Mouse (Mus musculus): ENCODE measurements around the gene Cd81. TPM values are rescaled to one million over a fixed set of nuclear protein-coding genes. Genes with fewer than 3 reads are reported as not detected.

The Cd81 gene
- polyA plus RNA-seq, 1 experiment from 2014 or later: 276 TPM

- Histone ChIP-seq H3K27ac (ENCODE audit: low read depth, low read length) (no peak overlapping the region), H3K36me3 (ENCODE audit: control insufficient read depth, insufficient read depth, low read length) (no peaks in the 10 kb centered on the region), H3K4me2 (no peak overlapping the region), H3K4me1 (ENCODE audit: control insufficient read depth, insufficient read depth, low read length) (no peaks in the 10 kb centered on the region), H3K27me3 (ENCODE audit: control insufficient read depth, insufficient read depth, low read length) (no peaks in the 10 kb centered on the region), H3K9ac (ENCODE audit: low read length) (no peak overlapping the region), H3K4me3 (ENCODE audit: low read depth, low read length) (no peak overlapping the region), H3K9me3 (ENCODE audit: control insufficient read depth, low read length) (no peaks in the 10 kb centered on the region)
- 90% methylated on average over 4 of the region's 4 CpGs for WGBS
- DNase-seq (ENCODE audit: low spot score, missing footprints) (peak; percentile 8), ATAC-seq (ENCODE audit: low FRiP score) (no peak)
Observed at GRCm38 (mm10) chr7:143033581-143033980, 19.0 kb upstream of the Cd81 start.

GRCm38 (mm10) chr7:143034112-143034511, 18.4 kb upstream of the Cd81 start:
- H3K27ac ChIP-seq (ENCODE audit: low read depth, low read length): no peak overlapping the region
- no peak overlapping the region for H3K9ac ChIP-seq (ENCODE audit: low read length)
- H3K4me3 ChIP-seq (ENCODE audit: low read depth, low read length): no peak overlapping the region
- 95% methylated on average over 2 of the region's 2 CpGs for WGBS
- H3K27me3 ChIP-seq (ENCODE audit: control insufficient read depth, insufficient read depth, low read length): no peaks in the 10 kb centered on the region
- H3K9me3 ChIP-seq (ENCODE audit: control insufficient read depth, low read length): no peaks in the 10 kb centered on the region
- H3K4me2 ChIP-seq: no peak overlapping the region
- H3K4me1 ChIP-seq (ENCODE audit: control insufficient read depth, insufficient read depth, low read length): no peaks in the 10 kb centered on the region
- H3K36me3 ChIP-seq (ENCODE audit: control insufficient read depth, insufficient read depth, low read length): no peaks in the 10 kb centered on the region
- no peak for ATAC-seq (ENCODE audit: low FRiP score)
- DNase-seq (ENCODE audit: low spot score, missing footprints): no peak

GRCm38 (mm10) chr7:143034519-143035450, 17.8 kb upstream of the Cd81 start:
- H3K27me3 ChIP-seq (ENCODE audit: control insufficient read depth, insufficient read depth, low read length): no peaks in the 10 kb centered on the region
- H3K4me3 ChIP-seq (ENCODE audit: low read depth, low read length): no peak overlapping the region
- DNase-seq (ENCODE audit: low spot score, missing footprints) (peak; percentile 10), ATAC-seq (ENCODE audit: low FRiP score) (no peak)
- WGBS: 88% methylated on average over 8 of the region's 8 CpGs
- H3K36me3 ChIP-seq (ENCODE audit: control insufficient read depth, insufficient read depth, low read length): no peaks in the 10 kb centered on the region
- no peak overlapping the region for H3K9ac ChIP-seq (ENCODE audit: low read length)
- no peak overlapping the region for H3K4me2 ChIP-seq
- H3K9me3 ChIP-seq (ENCODE audit: control insufficient read depth, low read length): no peaks in the 10 kb centered on the region
- no peaks in the 10 kb centered on the region for H3K4me1 ChIP-seq (ENCODE audit: control insufficient read depth, insufficient read depth, low read length)
- no peak overlapping the region for H3K27ac ChIP-seq (ENCODE audit: low read depth, low read length)

GRCm38 (mm10) chr7:143036787-143037186, 15.8 kb upstream of the Cd81 start:
- DNase-seq (ENCODE audit: low spot score, missing footprints): no peak
- Histone ChIP-seq H3K4me1 (ENCODE audit: control insufficient read depth, insufficient read depth, low read length) (no peaks in the 10 kb centered on the region), H3K4me3 (ENCODE audit: low read depth, low read length) (no peak overlapping the region), H3K27ac (ENCODE audit: low read depth, low read length) (no peak overlapping the region), H3K27me3 (ENCODE audit: control insufficient read depth, insufficient read depth, low read length) (no peaks in the 10 kb centered on the region), H3K9me3 (ENCODE audit: control insufficient read depth, low read length) (no peaks in the 10 kb centered on the region), H3K9ac (ENCODE audit: low read length) (no peak overlapping the region), H3K4me2 (no peak overlapping the region), H3K36me3 (ENCODE audit: control insufficient read depth, insufficient read depth, low read length) (no peaks in the 10 kb centered on the region)
- 71% methylated on average over 3 of the region's 3 CpGs for WGBS
- no peak for ATAC-seq (ENCODE audit: low FRiP score)

GRCm38 (mm10) chr7:143037306-143037705, 15.2 kb upstream of the Cd81 start:
- 94% methylated on average over 4 of the region's 4 CpGs for WGBS
- Histone ChIP-seq H3K9me3 (ENCODE audit: control insufficient read depth, low read length) (no peaks in the 10 kb centered on the region), H3K4me1 (ENCODE audit: control insufficient read depth, insufficient read depth, low read length) (no peaks in the 10 kb centered on the region), H3K4me3 (ENCODE audit: low read depth, low read length) (no peak overlapping the region), H3K9ac (ENCODE audit: low read length) (no peak overlapping the region), H3K4me2 (no peak overlapping the region), H3K27me3 (ENCODE audit: control insufficient read depth, insufficient read depth, low read length) (no peaks in the 10 kb centered on the region), H3K27ac (ENCODE audit: low read depth, low read length) (no peak overlapping the region), H3K36me3 (ENCODE audit: control insufficient read depth, insufficient read depth, low read length) (no peaks in the 10 kb centered on the region)
- no peak for ATAC-seq (ENCODE audit: low FRiP score)
- DNase-seq (ENCODE audit: low spot score, missing footprints): no peak

- Histone ChIP-seq H3K9ac (ENCODE audit: low read length) (no peak overlapping the region), H3K4me2 (no peak overlapping the region), H3K36me3 (ENCODE audit: control insufficient read depth, insufficient read depth, low read length) (no peaks in the 10 kb centered on the region), H3K4me3 (ENCODE audit: low read depth, low read length) (no peak overlapping the region), H3K4me1 (ENCODE audit: control insufficient read depth, insufficient read depth, low read length) (no peaks in the 10 kb centered on the region), H3K9me3 (ENCODE audit: control insufficient read depth, low read length) (no peaks in the 10 kb centered on the region), H3K27me3 (ENCODE audit: control insufficient read depth, insufficient read depth, low read length) (no peaks in the 10 kb centered on the region), H3K27ac (ENCODE audit: low read depth, low read length) (no peak overlapping the region)
- WGBS: 91% methylated on average over 3 of the region's 3 CpGs
- peak; percentile 12 for DNase-seq (ENCODE audit: low spot score, missing footprints)
- no peak for ATAC-seq (ENCODE audit: low FRiP score)
Observed at GRCm38 (mm10) chr7:143038174-143038931, 14.2 kb upstream of the Cd81 start.

- H3K4me3 ChIP-seq (ENCODE audit: low read depth, low read length): no peak overlapping the region
- H3K9ac ChIP-seq (ENCODE audit: low read length): no peak overlapping the region
- DNase-seq (ENCODE audit: low spot score, missing footprints) (peak; percentile 8), ATAC-seq (ENCODE audit: low FRiP score) (no peak)
- 94% methylated on average over 3 of the region's 3 CpGs for WGBS
- no peaks in the 10 kb centered on the region for H3K4me1 ChIP-seq (ENCODE audit: control insufficient read depth, insufficient read depth, low read length)
- H3K9me3 ChIP-seq (ENCODE audit: control insufficient read depth, low read length): no peaks in the 10 kb centered on the region
- H3K4me2 ChIP-seq: no peak overlapping the region
- H3K36me3 ChIP-seq (ENCODE audit: control insufficient read depth, insufficient read depth, low read length): no peaks in the 10 kb centered on the region
- no peaks in the 10 kb centered on the region for H3K27me3 ChIP-seq (ENCODE audit: control insufficient read depth, insufficient read depth, low read length)
- no peak overlapping the region for H3K27ac ChIP-seq (ENCODE audit: low read depth, low read length)
Observed at GRCm38 (mm10) chr7:143040561-143040960, 12.0 kb upstream of the Cd81 start.

GRCm38 (mm10) chr7:143041138-143041822, 11.3 kb upstream of the Cd81 start:
- no peak overlapping the region for H3K4me3 ChIP-seq (ENCODE audit: low read depth, low read length)
- no peak overlapping the region for H3K4me2 ChIP-seq
- ATAC-seq (ENCODE audit: low FRiP score) (no peak), DNase-seq (ENCODE audit: low spot score, missing footprints) (no peak)
- H3K9ac ChIP-seq (ENCODE audit: low read length): no peak overlapping the region
- H3K9me3 ChIP-seq (ENCODE audit: control insufficient read depth, low read length): no peaks in the 10 kb centered on the region
- no peaks in the 10 kb centered on the region for H3K4me1 ChIP-seq (ENCODE audit: control insufficient read depth, insufficient read depth, low read length)
- 91% methylated on average over 3 of the region's 3 CpGs for WGBS
- no peak overlapping the region for H3K27ac ChIP-seq (ENCODE audit: low read depth, low read length)
- H3K27me3 ChIP-seq (ENCODE audit: control insufficient read depth, insufficient read depth, low read length): no peaks in the 10 kb centered on the region
- no peaks in the 10 kb centered on the region for H3K36me3 ChIP-seq (ENCODE audit: control insufficient read depth, insufficient read depth, low read length)

All from midbrain, embryonic 11.5 days (tissue).